Mouse (Mus musculus) forebrain, embryonic 14.5 days (tissue): ENCODE results near the gene Ddah2. TPM values are rescaled to one million over a fixed set of nuclear protein-coding genes. Genes with fewer than 3 reads are reported as not detected.

ENCODE experiments used
- ATAC-seq: fragments of 200-750 bp; cut with Nextera tagmentation; 2 replicates; pipeline ENCODE4 v1.8.0; 2017; ENCODE audit warnings: mild to moderate bottlenecking, moderate library complexity
- DNase-seq: peaks from one replicate; pipeline ENCODE4 v3.0.0-alpha.2; 2015; ENCODE audit warnings: low spot score
- H3K27ac ChIP-seq: fragments of 300-500 bp; sonication (generic); 2 replicates; pipeline ENCODE4 v1.5.1; 2014; ENCODE audit warnings: low read depth, mild to moderate bottlenecking, control low read depth, low read length, moderate library complexity
- H3K27me3 ChIP-seq: fragments of 300-500 bp; sonication (generic); replicated peaks from 2 replicates; pipeline ENCODE4 v1.6.1; 2014; ENCODE audit warnings: low read length, control low read depth, mixed read lengths; ENCODE audit not compliant: control insufficient read depth, insufficient read depth
- H3K36me3 ChIP-seq: fragments of 300-500 bp; sonication (generic); 2 replicates; pipeline ENCODE4 v1.6.1; 2014; ENCODE audit warnings: low read length, control low read depth; ENCODE audit not compliant: control insufficient read depth, insufficient read depth
- H3K4me1 ChIP-seq: fragments of 300-500 bp; sonication (generic); 2 replicates; pipeline ENCODE4 v1.6.1; 2014; ENCODE audit warnings: antibody characterized with exemption, low read length, control low read depth; ENCODE audit not compliant: control insufficient read depth, insufficient read depth
- H3K4me2 ChIP-seq: fragments of 300-500 bp; sonication (generic); 2 replicates; pipeline ENCODE4 v1.6.1; 2014; ENCODE audit warnings: mild to moderate bottlenecking, control low read depth, low read length
- H3K4me3 ChIP-seq: fragments of 300-500 bp; sonication (generic); 2 replicates; pipeline ENCODE4 v1.5.1; 2014; ENCODE audit warnings: low read depth, low read length, control low read depth
- H3K9ac ChIP-seq: fragments of 300-500 bp; sonication (generic); 2 replicates; pipeline ENCODE4 v1.6.1; 2014; ENCODE audit warnings: mild to moderate bottlenecking, low read length, control low read depth, moderate library complexity
- H3K9me3 ChIP-seq: fragments of 300-500 bp; sonication (generic); replicated peaks from 2 replicates; pipeline ENCODE4 v1.6.1; 2016; ENCODE audit warnings: low read length, control low read depth, mixed read lengths; ENCODE audit not compliant: control insufficient read depth
- WGBS: fragments of 180-500 bp; shearing (Covaris S2); extraction: QIAGEN DNeasy Blood & Tissue Kit; methylation state at CpG from one replicate; pipeline ENCODE4 v1.1.7; 2014; 5-methylcytosine and 5-hydroxymethylcytosine counted together
- polyA plus RNA-seq: library from polyadenylated mRNA; unstranded; fragments of >200 nt; fragmentation: Nextera tagmentation; extraction: Ambion mirVana; gene quantifications from 2 replicates; pipeline ENCODE4 v1.2.1, GENCODE M21; 2014

Ddah2 gene
- polyA plus RNA-seq, 1 experiment from 2014 or later, result 661 TPM

- WGBS, result 76% methylated on average over 14 of the region's 14 CpGs
- Histone ChIP-seq H3K4me2 (no peak overlapping the region), H3K36me3 (peaks cover 47% of the 10 kb centered on the region), H3K9me3 (no peaks in the 10 kb centered on the region), H3K27ac (no peak overlapping the region), H3K9ac (no peak overlapping the region), H3K4me1 (peaks cover 4% of the 10 kb centered on the region; the same call in 1 of the 2 replicates), H3K27me3 (no peaks in the 10 kb centered on the region), H3K4me3 (no peak overlapping the region)
- ATAC-seq (no peak), DNase-seq (no peak)
Measured at GRCm38 (mm10) chr17:35017706-35018030, 41.2 kb upstream of the Ddah2 start.

- ATAC-seq, result no peak
- Histone ChIP-seq H3K9me3 (no peaks in the 10 kb centered on the region), H3K4me1 (peaks cover 4% of the 10 kb centered on the region; the same call in 1 of the 2 replicates), H3K9ac (no peak overlapping the region), H3K27me3 (no peaks in the 10 kb centered on the region), H3K4me3 (no peak overlapping the region), H3K4me2 (no peak overlapping the region), H3K27ac (no peak overlapping the region), H3K36me3 (peaks cover 42% of the 10 kb centered on the region)
- DNase-seq, result no peak
- WGBS, result 82% methylated on average over 3 of the region's 3 CpGs
Measured at GRCm38 (mm10) chr17:35018171-35018570, 40.7 kb upstream of the Ddah2 start.

GRCm38 (mm10) chr17:35019894-35020293, 38.9 kb upstream of the Ddah2 start:
- peaks cover 4% of the 10 kb centered on the region; the same call in 1 of the 2 replicates for H3K4me1 ChIP-seq
- no peak for DNase-seq
- 73% methylated on average over 11 of the region's 11 CpGs for WGBS
- ATAC-seq, result no peak
- H3K27me3 ChIP-seq, result no peaks in the 10 kb centered on the region
- no peak overlapping the region for H3K4me3 ChIP-seq
- no peak overlapping the region for H3K9ac ChIP-seq
- H3K9me3 ChIP-seq, result no peaks in the 10 kb centered on the region
- peaks cover 25% of the 10 kb centered on the region for H3K36me3 ChIP-seq
- H3K27ac ChIP-seq, result no peak overlapping the region
- no peak overlapping the region for H3K4me2 ChIP-seq

- ATAC-seq, result no peak
- H3K9me3 ChIP-seq, result no peaks in the 10 kb centered on the region
- no peak overlapping the region for H3K4me3 ChIP-seq
- H3K4me2 ChIP-seq, result no peak overlapping the region
- no peaks in the 10 kb centered on the region for H3K27me3 ChIP-seq
- no peak for DNase-seq
- no peak overlapping the region for H3K27ac ChIP-seq
- H3K36me3 ChIP-seq, result peaks cover 18% of the 10 kb centered on the region
- H3K9ac ChIP-seq, result no peak overlapping the region
- 79% methylated on average over 8 of the region's 8 CpGs for WGBS
- peaks cover 4% of the 10 kb centered on the region; the same call in 1 of the 2 replicates for H3K4me1 ChIP-seq
Measured at GRCm38 (mm10) chr17:35020551-35020950, 38.3 kb upstream of the Ddah2 start.

GRCm38 (mm10) chr17:35021163-35021808, 37.5 kb upstream of the Ddah2 start:
- no peak overlapping the region; the same call in 1 of the 2 replicates for H3K9ac ChIP-seq

GRCm38 (mm10) chr17:35021842-35022477, 36.9 kb upstream of the Ddah2 start:
- no peak overlapping the region; the same call in 1 of the 2 replicates for H3K9ac ChIP-seq
- no peak overlapping the region for H3K27ac ChIP-seq
- H3K9me3 ChIP-seq, result no peaks in the 10 kb centered on the region
- peaks cover 5% of the 10 kb centered on the region; the same call in 1 of the 2 replicates for H3K36me3 ChIP-seq
- DNase-seq (no peak), ATAC-seq (no peak)
- 60% methylated on average over 6 of the region's 6 CpGs for WGBS
- peaks cover 7% of the 10 kb centered on the region for H3K4me1 ChIP-seq
- H3K4me3 ChIP-seq, result no peak overlapping the region
- 0 out of 2 replicates have a peak overlapping the region, but pooled peaks have one; percentile 5 for H3K4me2 ChIP-seq
- no peaks in the 10 kb centered on the region for H3K27me3 ChIP-seq

More at GRCm38 (mm10) chr17:35021163-35021808, 37.5 kb upstream of the Ddah2 start:
- Histone ChIP-seq H3K27me3 (no peaks in the 10 kb centered on the region), H3K4me3 (no peak overlapping the region), H3K36me3 (peaks cover 11% of the 10 kb centered on the region), H3K9me3 (no peaks in the 10 kb centered on the region), H3K27ac (no peak overlapping the region), H3K4me1 (peaks cover 7% of the 10 kb centered on the region), H3K4me2 (0 out of 2 replicates have a peak overlapping the region, but pooled peaks have one; percentile 5)
- WGBS, result 6% methylated on average over 17 of the region's 17 CpGs
- ATAC-seq, result peak; percentile 72
- peak; percentile 81 for DNase-seq

- H3K4me2 ChIP-seq, result no peak overlapping the region
- DNase-seq, result no peak
- 94% methylated on average over 8 of the region's 8 CpGs for WGBS
Measured at GRCm38 (mm10) chr17:35022541-35023060, 36.2 kb upstream of the Ddah2 start.

GRCm38 (mm10) chr17:35023221-35023620, 35.6 kb upstream of the Ddah2 start:
- WGBS, result 86% methylated on average over 5 of the region's 5 CpGs
- no peak for DNase-seq
- H3K27me3 ChIP-seq, result no peaks in the 10 kb centered on the region

More at GRCm38 (mm10) chr17:35022541-35023060, 36.2 kb upstream of the Ddah2 start:
- Histone ChIP-seq H3K9me3 (no peaks in the 10 kb centered on the region), H3K27ac (no peak overlapping the region), H3K36me3 (no peaks in the 10 kb centered on the region), H3K27me3 (no peaks in the 10 kb centered on the region), H3K4me3 (no peak overlapping the region), H3K4me1 (peaks cover 11% of the 10 kb centered on the region), H3K9ac (no peak overlapping the region)
- ATAC-seq, result no peak

GRCm38 (mm10) chr17:35023756-35024155, 35.1 kb upstream of the Ddah2 start:
- ATAC-seq, result no peak
- H3K27me3 ChIP-seq, result no peaks in the 10 kb centered on the region
- 88% methylated on average over 4 of the region's 4 CpGs for WGBS
- H3K4me2 ChIP-seq, result no peak overlapping the region
- no peak overlapping the region for H3K9ac ChIP-seq
- H3K9me3 ChIP-seq, result no peaks in the 10 kb centered on the region
- DNase-seq, result no peak
- peaks cover 14% of the 10 kb centered on the region for H3K4me1 ChIP-seq
- H3K27ac ChIP-seq, result no peak overlapping the region
- no peaks in the 10 kb centered on the region for H3K36me3 ChIP-seq
- H3K4me3 ChIP-seq, result no peak overlapping the region

More at GRCm38 (mm10) chr17:35023221-35023620, 35.6 kb upstream of the Ddah2 start:
- H3K27ac ChIP-seq, result no peak overlapping the region
- no peak overlapping the region for H3K9ac ChIP-seq
- no peak overlapping the region for H3K4me2 ChIP-seq
- H3K4me1 ChIP-seq, result peaks cover 14% of the 10 kb centered on the region
- H3K4me3 ChIP-seq, result no peak overlapping the region
- H3K9me3 ChIP-seq, result no peaks in the 10 kb centered on the region
- ATAC-seq, result no peak
- H3K36me3 ChIP-seq, result no peaks in the 10 kb centered on the region
